Mouse (Mus musculus) adrenal gland, adult 2 months (tissue): ENCODE data around the gene Bscl2. TPM values are rescaled to one million over a fixed set of nuclear protein-coding genes. Genes with fewer than 3 reads are reported as not detected.
A peak's percentile ranks its signal among the peaks of the same experiment; 100 is the strongest.
"Not testable (repeated sequence)": the region's sequence is repeated elsewhere in the genome, so short reads cannot be mapped to it uniquely, and the experiment has no call there.

Source experiments
- DNase-seq: peaks from one replicate; pipeline ENCODE4 v3.0.0; 2021
- polyA plus RNA-seq: library from polyadenylated mRNA; depleted of rRNA; stranded (reverse); fragments of >200 nt; gene quantifications from 2 replicates; pipeline ENCODE4 v1.2.3, GENCODE M21; 2012
- total RNA-seq, 2 experiments: library from RNA; stranded (reverse); gene quantifications; 2 replicates each; pipeline ENCODE4 v1.2.3; 2021

Bscl2 gene
- total and polyA plus RNA-seq, 3 experiments: 178 to 373 (median 191) TPM

GRCm38 (mm10) chr19:8830664-8831063, 6.6 kb upstream of the Bscl2 start:
- no peak for DNase-seq

GRCm38 (mm10) chr19:8831262-8831661, 6.0 kb upstream of the Bscl2 start:
- no peak for DNase-seq

GRCm38 (mm10) chr19:8832971-8833370, 4.3 kb upstream of the Bscl2 start:
- no peak for DNase-seq

GRCm38 (mm10) chr19:8836327-8836726, 940 bp upstream of the Bscl2 start:
- not testable (repeated sequence) for DNase-seq

GRCm38 (mm10) chr19:8838041-8838730, 919 bp downstream of the Bscl2 start:
- peak; percentile 56 for DNase-seq

GRCm38 (mm10) chr19:8839103-8839907, 2.0 kb downstream of the Bscl2 start, which contains the start of gene Gng3:
TSS of gene Gng3 (minus strand) at chr19:8839194.
- DNase-seq: no peak

GRCm38 (mm10) chr19:8839908-8840791, 2.9 kb downstream of the Bscl2 start:
- DNase-seq: peak; percentile 90

GRCm38 (mm10) chr19:8841012-8841411, 3.7 kb downstream of the Bscl2 start:
- no peak for DNase-seq

- DNase-seq: no peak
These were observed 5.7 kb downstream of the Bscl2 start for GRCm38 (mm10) chr19:8842961-8843360.

GRCm38 (mm10) chr19:8844371-8845129, 7.3 kb downstream of the Bscl2 start:
- peak; percentile 76 for DNase-seq

- no peak for DNase-seq
These were observed 11.1 kb downstream of the Bscl2 start for GRCm38 (mm10) chr19:8848356-8848755.

GRCm38 (mm10) chr19:8850402-8850901, 13.2 kb downstream of the Bscl2 start, which contains the start of gene Lrrn4cl:
TSS of gene Lrrn4cl (plus strand) at chr19:8850768.
- peak; percentile 63 for DNase-seq

GRCm38 (mm10) chr19:8851639-8852038, 14.4 kb downstream of the Bscl2 start:
- no peak for DNase-seq

GRCm38 (mm10) chr19:8852236-8852928, 15.1 kb downstream of the Bscl2 start:
- no peak for DNase-seq

GRCm38 (mm10) chr19:8853117-8853516, 15.8 kb downstream of the Bscl2 start:
- no peak for DNase-seq

GRCm38 (mm10) chr19:8857689-8858088, 20.4 kb downstream of the Bscl2 start:
- peak; percentile 60 for DNase-seq

- DNase-seq: no peak
These were observed 21.8 kb downstream of the Bscl2 start for GRCm38 (mm10) chr19:8859018-8859417.

- DNase-seq: no peak
These were observed 27.0 kb downstream of the Bscl2 start for GRCm38 (mm10) chr19:8864265-8864664.

GRCm38 (mm10) chr19:8870381-8870780, 33.1 kb downstream of the Bscl2 start:
- DNase-seq: not testable (repeated sequence)

GRCm38 (mm10) chr19:8870838-8871237, 33.6 kb downstream of the Bscl2 start:
- no peak for DNase-seq
